Mouse (Mus musculus): Measurements from ENCODE around the gene Ubl3. TPM values are rescaled to one million over a fixed set of nuclear protein-coding genes. Genes with fewer than 3 reads are reported as not detected.
A peak's percentile ranks its signal among the peaks of the same experiment; 100 is the strongest.

Gene Ubl3
- polyA plus RNA-seq, 1 experiment, result 45.3 TPM

DNA sequence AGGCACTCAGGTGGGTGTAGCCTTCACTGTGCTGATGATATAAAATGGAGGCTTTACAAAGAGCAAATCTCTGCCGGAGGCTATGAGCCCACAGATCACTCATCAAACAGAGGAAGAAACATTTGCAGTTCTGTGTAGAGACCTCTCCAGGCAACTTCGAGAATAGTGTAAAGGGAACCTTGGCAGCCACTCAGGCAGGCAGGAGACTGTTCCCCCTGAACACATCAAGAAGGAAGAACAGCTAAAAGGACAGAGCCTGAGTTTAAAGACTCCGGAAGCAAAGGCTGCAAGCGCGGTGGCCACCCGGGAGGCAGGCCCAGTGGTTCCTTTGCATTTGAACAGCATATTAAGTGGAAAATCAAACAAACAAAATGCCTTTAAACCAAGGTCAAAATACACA is 2.2 kb downstream of the Ubl3 start:
- no peaks in the 10 kb centered on the region for H3K36me3 ChIP-seq (ENCODE audit: control insufficient read depth, insufficient read depth, low read length)
- DNase-seq, result peak; percentile 14
- H3K27me3 ChIP-seq (ENCODE audit: control insufficient read depth, insufficient read depth, low read length), result no peaks in the 10 kb centered on the region
- WGBS, result 3% methylated on average over 6 of the region's 6 CpGs
- peaks cover 21% of the 10 kb centered on the region for H3K4me1 ChIP-seq (replicated peaks; ENCODE audit: control insufficient read depth, insufficient read depth, low read length)
- H3K4me3 ChIP-seq (ENCODE audit: control insufficient read depth, insufficient read depth, low read length), result no peak overlapping the region; the same call in 1 of the 2 replicates
- no peak overlapping the region for H3K27ac ChIP-seq (ENCODE audit: control insufficient read depth, insufficient read depth, low read length)
- TF ChIP-seq POLR2A (IDR thresholded peaks at IDR 0.05; ENCODE audit: control insufficient read depth, extremely low read depth, insufficient read depth, low read length, poor library complexity) (no peak), CTCF (IDR thresholded peaks at IDR 0.05; ENCODE audit: borderline replicate concordance, control insufficient read depth, extremely low read depth, insufficient read depth, low read length, poor library complexity) (no peak)

- Histone ChIP-seq H3K36me3 (ENCODE audit: control insufficient read depth, insufficient read depth, low read length) (no peaks in the 10 kb centered on the region), H3K4me1 (replicated peaks; ENCODE audit: control insufficient read depth, insufficient read depth, low read length) (peaks cover 18% of the 10 kb centered on the region), H3K4me3 (ENCODE audit: control insufficient read depth, insufficient read depth, low read length) (no peak overlapping the region), H3K27me3 (ENCODE audit: control insufficient read depth, insufficient read depth, low read length) (no peaks in the 10 kb centered on the region), H3K27ac (ENCODE audit: control insufficient read depth, insufficient read depth, low read length) (no peak overlapping the region)
- WGBS, result 92% methylated on average over 4 of the region's 4 CpGs
- TF ChIP-seq CTCF (IDR thresholded peaks at IDR 0.05; ENCODE audit: borderline replicate concordance, control insufficient read depth, extremely low read depth, insufficient read depth, low read length, poor library complexity) (no peak), POLR2A (IDR thresholded peaks at IDR 0.05; ENCODE audit: control insufficient read depth, extremely low read depth, insufficient read depth, low read length, poor library complexity) (no peak)
- no peak for DNase-seq
Observed at GRCm38 (mm10) chr5:148549307-148549706, 3.3 kb downstream of the Ubl3 start.

DNA sequence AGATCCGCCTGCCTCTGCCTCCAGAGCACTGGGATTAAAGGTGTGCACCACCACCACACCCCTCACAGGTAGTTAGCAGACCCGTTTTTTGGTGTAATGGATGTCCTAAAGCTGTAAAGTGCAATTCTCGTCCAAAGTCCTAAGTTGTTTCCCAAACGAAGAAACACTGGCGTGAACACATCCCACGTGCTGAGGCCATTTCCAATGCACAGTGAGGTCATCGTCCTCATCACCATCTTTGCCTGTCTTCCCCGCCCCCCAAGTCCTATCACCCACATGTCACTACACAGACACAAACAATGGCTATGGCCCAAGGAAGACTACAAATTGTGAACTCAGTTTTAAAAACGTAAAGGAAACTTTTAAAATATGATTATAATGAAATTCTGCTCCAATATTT is 4.0 kb downstream of the Ubl3 start:
- no peak for DNase-seq
- no peak overlapping the region for H3K27ac ChIP-seq (ENCODE audit: control insufficient read depth, insufficient read depth, low read length)
- peaks cover 16% of the 10 kb centered on the region for H3K4me1 ChIP-seq (replicated peaks; ENCODE audit: control insufficient read depth, insufficient read depth, low read length)
- no peaks in the 10 kb centered on the region for H3K27me3 ChIP-seq (ENCODE audit: control insufficient read depth, insufficient read depth, low read length)
- no peak overlapping the region for H3K4me3 ChIP-seq (ENCODE audit: control insufficient read depth, insufficient read depth, low read length)
- WGBS, result 91% methylated on average over 9 of the region's 9 CpGs
- TF ChIP-seq CTCF (IDR thresholded peaks at IDR 0.05; ENCODE audit: borderline replicate concordance, control insufficient read depth, extremely low read depth, insufficient read depth, low read length, poor library complexity) (no peak), POLR2A (IDR thresholded peaks at IDR 0.05; ENCODE audit: control insufficient read depth, extremely low read depth, insufficient read depth, low read length, poor library complexity) (no peak)
- H3K36me3 ChIP-seq (ENCODE audit: control insufficient read depth, insufficient read depth, low read length), result no peaks in the 10 kb centered on the region

GRCm38 (mm10) chr5:148547870-148548456 is 4.6 kb downstream of the Ubl3 start:
- Histone ChIP-seq H3K4me3 (ENCODE audit: control insufficient read depth, insufficient read depth, low read length) (no peak overlapping the region), H3K4me1 (replicated peaks; ENCODE audit: control insufficient read depth, insufficient read depth, low read length) (peaks cover 16% of the 10 kb centered on the region), H3K27me3 (ENCODE audit: control insufficient read depth, insufficient read depth, low read length) (no peaks in the 10 kb centered on the region), H3K36me3 (ENCODE audit: control insufficient read depth, insufficient read depth, low read length) (no peaks in the 10 kb centered on the region), H3K27ac (ENCODE audit: control insufficient read depth, insufficient read depth, low read length) (no peak overlapping the region)
- 36% methylated on average over 10 of the region's 10 CpGs for WGBS
- no peak for DNase-seq
- TF ChIP-seq CTCF (IDR thresholded peaks at IDR 0.05; ENCODE audit: borderline replicate concordance, control insufficient read depth, extremely low read depth, insufficient read depth, low read length, poor library complexity), result no peak
- TF ChIP-seq POLR2A (IDR thresholded peaks at IDR 0.05; ENCODE audit: control insufficient read depth, extremely low read depth, insufficient read depth, low read length, poor library complexity), result no peak

- no peak overlapping the region for H3K27ac ChIP-seq (ENCODE audit: control insufficient read depth, insufficient read depth, low read length)
- DNase-seq, result no peak
- no peaks in the 10 kb centered on the region for H3K27me3 ChIP-seq (ENCODE audit: control insufficient read depth, insufficient read depth, low read length)
- 89% methylated on average over 2 of the region's 2 CpGs for WGBS
- H3K4me1 ChIP-seq (replicated peaks; ENCODE audit: control insufficient read depth, insufficient read depth, low read length), result peaks cover 16% of the 10 kb centered on the region
- H3K4me3 ChIP-seq (ENCODE audit: control insufficient read depth, insufficient read depth, low read length), result no peak overlapping the region
- TF ChIP-seq CTCF (IDR thresholded peaks at IDR 0.05; ENCODE audit: borderline replicate concordance, control insufficient read depth, extremely low read depth, insufficient read depth, low read length, poor library complexity) (no peak), POLR2A (IDR thresholded peaks at IDR 0.05; ENCODE audit: control insufficient read depth, extremely low read depth, insufficient read depth, low read length, poor library complexity) (no peak)
- H3K36me3 ChIP-seq (ENCODE audit: control insufficient read depth, insufficient read depth, low read length), result no peaks in the 10 kb centered on the region
Observed at GRCm38 (mm10) chr5:148546970-148547369, 5.6 kb downstream of the Ubl3 start.

- Histone ChIP-seq H3K4me1 (replicated peaks; ENCODE audit: control insufficient read depth, insufficient read depth, low read length) (peaks cover 7% of the 10 kb centered on the region), H3K36me3 (ENCODE audit: control insufficient read depth, insufficient read depth, low read length) (no peaks in the 10 kb centered on the region), H3K27me3 (ENCODE audit: control insufficient read depth, insufficient read depth, low read length) (no peaks in the 10 kb centered on the region), H3K4me3 (ENCODE audit: control insufficient read depth, insufficient read depth, low read length) (no peak overlapping the region), H3K27ac (ENCODE audit: control insufficient read depth, insufficient read depth, low read length) (no peak overlapping the region)
- no peak for DNase-seq
- WGBS, result 96% methylated on average over 2 of the region's 2 CpGs
- no peak for TF ChIP-seq CTCF (IDR thresholded peaks at IDR 0.05; ENCODE audit: borderline replicate concordance, control insufficient read depth, extremely low read depth, insufficient read depth, low read length, poor library complexity)
- TF ChIP-seq POLR2A (IDR thresholded peaks at IDR 0.05; ENCODE audit: control insufficient read depth, extremely low read depth, insufficient read depth, low read length, poor library complexity), result no peak
Observed at GRCm38 (mm10) chr5:148544733-148545132, 7.9 kb downstream of the Ubl3 start.

DNA sequence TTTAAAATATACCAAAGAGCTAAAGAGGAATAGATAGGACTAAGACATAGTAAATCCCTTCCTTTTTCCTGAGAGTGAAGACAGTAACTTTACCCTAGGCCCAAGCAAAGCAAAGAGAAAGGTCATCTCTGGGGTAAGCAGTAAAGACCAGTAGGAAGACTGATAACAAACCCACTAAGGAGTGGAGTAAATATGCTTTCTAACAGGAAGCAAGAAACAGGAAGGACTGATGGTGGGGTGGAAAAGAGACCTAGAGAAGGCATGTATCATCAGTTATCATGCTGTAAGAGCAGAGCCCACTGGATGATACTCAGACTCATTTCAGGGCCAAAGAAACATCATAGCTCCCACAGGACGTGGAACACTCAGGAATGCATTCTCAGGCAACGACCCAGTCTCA is 10.4 kb downstream of the Ubl3 start:
- no peak overlapping the region for H3K27ac ChIP-seq (ENCODE audit: control insufficient read depth, insufficient read depth, low read length)
- peaks cover 2% of the 10 kb centered on the region for H3K4me1 ChIP-seq (replicated peaks; ENCODE audit: control insufficient read depth, insufficient read depth, low read length)
- no peak overlapping the region for H3K4me3 ChIP-seq (ENCODE audit: control insufficient read depth, insufficient read depth, low read length)
- DNase-seq, result no peak
- WGBS, result 55% methylated on average over 2 of the region's 2 CpGs
- TF ChIP-seq CTCF (IDR thresholded peaks at IDR 0.05; ENCODE audit: borderline replicate concordance, control insufficient read depth, extremely low read depth, insufficient read depth, low read length, poor library complexity), result no peak
- TF ChIP-seq POLR2A (IDR thresholded peaks at IDR 0.05; ENCODE audit: control insufficient read depth, extremely low read depth, insufficient read depth, low read length, poor library complexity), result no peak
- H3K36me3 ChIP-seq (ENCODE audit: control insufficient read depth, insufficient read depth, low read length), result no peaks in the 10 kb centered on the region
- H3K27me3 ChIP-seq (ENCODE audit: control insufficient read depth, insufficient read depth, low read length), result no peaks in the 10 kb centered on the region

All from thymus, adult 2 months (tissue).